Mouse (Mus musculus): ENCODE measurements around the gene Ackr3. TPM values are rescaled to one million over a fixed set of nuclear protein-coding genes. Genes with fewer than 3 reads are reported as not detected.

Ackr3 gene
- total RNA-seq, 1 experiment from 2014 or later: 71.5 TPM

- DNase-seq: no peak
Observed at GRCm38 (mm10) chr1:90228323-90228697, 24.5 kb downstream of the Ackr3 start.

DNA sequence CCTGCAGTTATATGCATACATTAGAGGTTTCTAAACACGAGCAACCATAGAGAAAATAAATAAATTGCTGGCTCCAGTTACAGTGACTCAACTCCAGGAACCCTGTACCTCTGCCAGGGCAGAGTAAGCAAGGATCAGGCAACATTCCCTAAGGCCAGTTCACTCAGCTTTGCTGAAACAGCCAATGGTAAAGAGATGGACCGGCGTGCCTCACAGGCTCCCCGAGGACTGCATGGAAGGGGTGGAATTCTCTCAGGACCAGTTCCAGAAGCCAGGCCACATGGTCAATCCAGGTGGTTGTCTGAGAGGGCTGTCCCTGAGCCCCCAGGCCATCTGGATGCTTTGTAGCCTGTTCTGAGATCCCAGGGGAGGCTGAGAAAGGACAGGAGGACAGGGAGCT is 26.8 kb downstream of the Ackr3 start:
- no peak for DNase-seq

GRCm38 (mm10) chr1:90231591-90232490 is 28.1 kb downstream of the Ackr3 start:
- no peak for DNase-seq

- no peak for DNase-seq
Observed at GRCm38 (mm10) chr1:90232491-90232885, 28.7 kb downstream of the Ackr3 start.

- DNase-seq: peak; percentile 38
Observed at GRCm38 (mm10) chr1:90234620-90235054, 30.9 kb downstream of the Ackr3 start.

GRCm38 (mm10) chr1:90236640-90237039 is 32.9 kb downstream of the Ackr3 start:
- DNase-seq: no peak

- DNase-seq: no peak
Observed at GRCm38 (mm10) chr1:90238095-90238888, 34.5 kb downstream of the Ackr3 start.

DNA sequence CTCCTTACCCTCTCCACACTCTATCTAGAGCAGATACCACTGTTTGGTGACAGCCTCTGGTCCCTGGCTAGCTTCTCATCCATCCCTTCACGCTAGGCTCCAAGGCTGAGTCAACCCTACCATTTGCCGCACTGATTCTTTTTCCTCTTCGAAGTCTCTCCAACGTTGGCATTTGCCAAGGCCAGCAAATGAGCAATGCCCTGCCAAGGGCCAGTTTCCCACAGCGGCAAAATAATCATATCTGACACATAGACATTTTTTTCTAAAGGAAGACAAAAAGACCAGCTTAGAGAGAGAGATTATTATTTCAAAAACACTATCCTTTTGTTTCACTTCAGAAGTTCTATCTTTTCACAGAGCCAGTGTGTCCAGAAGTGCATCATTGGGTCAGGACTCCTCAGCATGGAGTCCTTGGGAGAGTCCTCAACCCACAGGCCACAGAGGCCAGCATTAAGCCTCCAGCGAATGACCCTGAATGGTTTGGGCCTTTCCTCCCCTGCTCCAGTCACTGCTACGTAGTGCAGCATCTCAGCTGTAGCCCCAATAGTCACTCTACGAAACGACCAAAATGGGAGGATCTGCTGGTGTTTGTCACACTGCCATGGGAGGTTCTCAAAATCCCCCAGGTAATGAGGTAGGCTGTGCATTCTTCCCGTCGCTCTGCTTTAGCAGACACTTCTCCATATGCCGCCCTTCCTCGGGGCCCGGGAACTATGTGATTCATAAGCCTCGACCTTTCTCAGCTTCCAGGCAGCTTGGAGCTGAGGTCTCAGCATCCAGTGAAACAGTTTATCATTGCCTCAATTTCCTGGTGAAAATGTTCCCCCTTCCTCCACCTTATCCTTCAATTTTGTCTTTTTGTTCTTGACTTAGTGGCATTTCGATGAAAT is 35.8 kb downstream of the Ackr3 start:
- DNase-seq: peak; percentile 61

DNA sequence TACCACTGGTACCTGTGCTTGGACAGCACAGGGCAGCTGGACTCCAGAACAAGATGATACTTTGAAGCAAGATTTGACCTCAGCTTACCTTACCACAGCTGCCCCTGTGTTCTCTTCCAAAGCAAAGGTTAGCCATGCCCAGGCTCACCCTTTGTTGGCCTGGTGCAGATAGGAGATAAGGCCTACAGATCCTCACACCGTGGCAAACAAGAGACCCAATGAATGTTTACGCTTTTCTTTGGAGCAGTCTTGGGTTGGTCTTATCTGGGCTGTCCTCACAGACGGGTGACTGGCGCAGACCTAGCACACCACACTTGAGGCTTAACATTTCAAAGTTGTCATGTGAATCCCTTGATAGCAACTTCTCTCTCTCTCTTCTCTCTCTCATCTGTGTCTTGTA is 36.5 kb downstream of the Ackr3 start:
- no peak for DNase-seq

DNA sequence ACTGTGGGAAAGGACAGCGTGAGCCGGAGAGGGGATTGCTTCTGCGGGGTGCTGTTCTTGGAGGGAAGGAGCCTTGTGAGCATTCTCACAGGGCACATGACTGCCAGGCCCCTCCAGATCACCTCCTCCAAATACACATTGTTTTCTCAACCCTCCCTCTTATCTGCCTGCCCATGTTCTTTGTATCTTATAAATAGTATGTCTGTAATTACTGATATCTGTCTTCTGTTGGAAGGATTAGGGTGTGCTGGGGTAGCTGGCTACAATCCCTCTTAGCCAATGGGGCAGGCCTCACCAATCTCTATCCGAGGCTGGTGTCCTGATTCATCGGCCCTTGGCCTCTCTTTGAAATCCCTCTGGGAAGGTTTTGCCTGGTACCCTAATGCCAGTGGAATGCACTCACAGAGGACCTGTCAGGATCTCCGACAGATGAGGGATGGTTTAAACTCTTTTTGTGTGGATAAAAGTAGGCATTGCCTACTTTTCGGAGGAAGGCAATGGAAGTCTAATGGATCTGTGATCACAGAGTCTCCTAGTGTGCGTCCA is 38.7 kb downstream of the Ackr3 start:
- no peak for DNase-seq

DNA sequence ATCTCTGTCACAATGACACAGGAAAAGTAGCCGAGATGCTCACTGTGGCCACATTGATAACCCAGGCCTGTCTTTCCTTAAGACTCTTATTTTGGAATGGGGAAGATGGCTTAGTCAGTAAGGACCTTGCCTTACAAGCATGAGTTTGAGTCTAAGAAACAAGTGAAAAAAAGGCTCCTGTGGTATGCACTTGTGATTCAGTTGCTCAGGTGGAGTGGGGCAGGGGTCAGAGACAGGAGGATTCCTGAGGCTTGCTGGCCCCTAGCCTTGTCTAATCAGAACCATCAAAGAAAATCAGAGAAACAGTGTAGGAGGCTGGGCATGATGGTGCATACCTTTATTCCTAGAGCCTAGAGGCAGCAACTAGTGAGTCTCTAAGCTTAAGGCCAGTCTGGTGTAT is 40.8 kb downstream of the Ackr3 start:
- no peak for DNase-seq

DNA sequence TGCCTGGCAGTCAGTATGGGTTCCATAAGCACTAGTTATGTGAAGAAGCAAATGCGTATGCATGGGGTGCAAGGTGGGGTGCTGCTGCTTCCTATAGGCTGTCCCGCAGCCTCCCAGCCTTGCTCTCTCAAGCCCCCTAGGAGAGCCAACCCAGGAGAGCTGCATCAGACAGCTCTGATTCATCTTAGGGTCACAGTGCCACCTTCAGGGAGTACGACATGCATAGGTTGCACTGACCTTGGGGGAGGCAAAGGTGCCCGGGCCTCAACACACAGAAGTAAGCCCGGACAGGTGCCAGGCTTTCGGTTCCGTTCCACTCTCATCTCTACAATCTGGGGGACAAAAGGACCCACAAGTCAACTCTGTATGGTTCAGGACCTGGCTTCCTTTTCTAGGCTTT is 41.8 kb downstream of the Ackr3 start:
- no peak for DNase-seq

GRCm38 (mm10) chr1:90246035-90246434 is 42.3 kb downstream of the Ackr3 start:
- DNase-seq: no peak

DNA sequence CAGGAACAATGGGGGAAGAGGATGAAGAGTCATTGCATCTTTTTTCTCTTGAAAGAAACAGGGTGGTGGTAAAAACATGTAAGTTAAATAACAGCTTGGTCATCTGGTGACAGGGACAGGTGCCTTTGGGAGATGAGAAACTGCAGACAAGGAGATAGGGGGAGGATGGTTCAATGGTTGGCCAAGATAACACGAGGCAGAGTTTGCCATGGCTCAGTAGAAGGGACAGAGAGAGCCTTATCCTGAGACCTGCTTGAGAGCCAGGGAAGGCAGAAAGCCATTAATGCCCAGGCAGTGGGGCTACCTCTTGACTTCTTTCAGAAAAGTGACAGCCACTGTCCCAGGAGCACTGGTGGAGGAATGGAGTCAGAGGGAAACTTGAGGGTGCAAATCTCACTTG is 43.0 kb downstream of the Ackr3 start:
- DNase-seq: no peak

DNA sequence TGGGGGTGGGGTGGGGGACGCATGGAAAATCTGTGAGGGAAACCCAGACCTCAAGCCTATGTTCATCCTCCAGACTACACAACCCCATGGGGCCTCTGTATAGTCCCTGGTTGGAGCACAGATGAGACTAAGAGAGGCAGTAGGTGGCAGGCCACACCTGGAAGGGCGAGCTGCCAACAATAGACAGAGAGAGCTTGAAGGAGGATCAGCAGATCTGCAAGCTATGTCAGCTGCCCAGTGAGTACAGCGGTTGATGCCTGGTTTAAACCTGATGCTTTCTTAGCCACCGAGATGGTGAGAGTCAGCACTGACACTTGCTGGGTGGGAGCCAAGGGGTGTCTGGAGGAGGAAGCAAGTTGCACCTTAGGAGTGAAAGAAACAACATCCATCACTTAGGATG is 43.5 kb downstream of the Ackr3 start:
- DNase-seq: no peak

GRCm38 (mm10) chr1:90247756-90248541 is 44.2 kb downstream of the Ackr3 start:
- no peak for DNase-seq

DNA sequence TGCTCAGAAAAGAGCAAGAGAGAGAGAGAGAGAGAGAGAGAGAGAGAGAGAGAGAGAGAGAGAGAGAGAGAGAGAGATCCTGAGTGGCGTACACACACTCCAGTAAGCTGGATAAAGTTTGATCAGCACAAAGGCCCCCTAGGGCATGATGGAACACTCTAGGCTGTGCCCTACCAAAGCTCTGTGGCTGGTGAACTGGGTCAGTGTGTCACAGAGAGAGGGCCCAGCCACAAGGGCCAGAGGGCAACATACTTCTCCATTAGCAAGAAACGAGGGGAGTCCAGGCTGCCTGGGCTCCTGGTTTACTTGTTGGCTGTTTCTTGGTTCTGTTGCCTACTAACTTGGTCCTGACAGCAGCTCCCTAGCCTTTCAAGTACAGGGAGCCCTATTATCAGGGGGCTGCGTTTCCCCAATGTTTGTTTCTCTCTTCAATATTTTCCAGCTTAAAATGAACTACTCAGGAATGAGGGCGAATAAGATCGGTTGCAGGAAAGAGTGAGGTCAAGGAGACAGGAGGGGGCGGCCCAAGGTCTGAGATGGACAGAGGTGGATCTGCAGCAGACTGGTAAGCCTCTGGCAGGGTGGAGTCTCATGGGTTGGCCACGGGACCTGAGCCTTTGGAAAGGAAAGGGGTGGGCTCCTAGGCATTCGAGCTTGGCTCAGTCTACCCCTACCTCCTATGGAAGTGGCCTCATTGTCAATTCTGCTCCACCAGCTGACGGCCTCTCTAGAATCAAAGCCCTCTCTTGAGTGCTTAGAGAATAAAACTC is 45.4 kb downstream of the Ackr3 start:
- no peak for DNase-seq

DNA sequence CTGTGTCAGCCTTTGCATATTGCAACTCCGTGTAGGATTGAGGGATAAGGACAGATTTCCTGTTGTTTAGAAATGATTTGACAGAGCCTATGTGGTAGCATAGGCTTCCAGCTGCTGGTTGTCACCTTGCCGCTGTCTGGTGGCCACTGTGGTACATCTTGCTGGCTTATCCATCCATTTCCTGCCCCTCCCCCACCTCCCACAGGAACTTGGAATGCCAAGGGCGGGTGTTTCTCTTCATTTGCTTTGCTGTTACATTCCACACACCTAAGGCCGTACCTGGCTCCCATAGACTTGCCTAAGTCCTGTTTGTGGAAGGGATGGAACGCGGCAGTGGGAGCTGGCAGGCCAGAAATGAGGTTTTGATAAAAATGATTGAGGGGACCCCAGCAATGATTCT is 46.6 kb downstream of the Ackr3 start:
- no peak for DNase-seq

- no peak for DNase-seq
Observed at GRCm38 (mm10) chr1:90251156-90251555, 47.4 kb downstream of the Ackr3 start.

- DNase-seq: no peak
Observed at GRCm38 (mm10) chr1:90253465-90253864, 49.7 kb downstream of the Ackr3 start.
